Mouse (Mus musculus) urinary bladder, postnatal 10 days (tissue): Measurements from ENCODE around the gene Spaca4.

Experiments used
- DNase-seq: peaks from one replicate; pipeline ENCODE4 v3.0.0; 2022; ENCODE audit warnings: low spot score

Gene Spaca4

DNA sequence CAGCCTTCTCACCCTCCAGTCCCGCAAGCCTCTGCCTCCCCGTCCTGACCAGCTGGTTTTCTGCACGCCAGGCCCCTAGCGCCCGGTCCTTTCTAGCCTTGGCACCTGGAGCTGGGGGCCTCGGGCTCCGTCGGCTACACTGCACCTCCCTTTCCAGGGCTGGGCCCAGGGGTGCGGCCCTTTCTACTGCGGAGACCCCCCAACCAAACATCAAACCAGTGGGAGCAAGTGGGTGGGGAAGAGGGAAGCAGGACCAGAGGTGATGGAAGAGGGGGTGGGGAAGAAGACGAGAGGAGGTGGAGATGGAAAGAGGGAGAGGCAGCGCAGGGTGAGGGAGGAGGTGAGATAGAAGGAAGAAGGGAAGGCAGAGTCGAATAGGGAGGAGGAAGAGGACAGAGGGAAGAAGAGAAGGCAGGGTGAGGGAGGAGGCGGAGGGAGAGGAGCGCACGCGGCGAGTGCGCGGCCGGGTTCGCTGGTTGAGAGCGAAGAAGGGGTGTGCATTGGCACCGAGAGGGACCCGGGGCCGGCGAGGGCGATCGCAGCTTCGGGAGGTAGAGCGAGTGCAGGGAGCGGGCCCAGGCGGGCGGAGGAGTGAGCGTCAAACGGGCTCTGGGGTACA, 26.0 kb downstream of the Spaca4 start, which contains the start of gene Car11:
Gene Car11 (plus strand): TSS at position 321 of the 619 bp plus-strand sequence.
- no peak for DNase-seq

GRCm38 (mm10) chr7:45697894-45698293, 27.7 kb downstream of the Spaca4 start:
- DNase-seq = no peak

- DNase-seq = no peak
These were observed 30.5 kb downstream of the Spaca4 start for GRCm38 (mm10) chr7:45695098-45695497.

DNA sequence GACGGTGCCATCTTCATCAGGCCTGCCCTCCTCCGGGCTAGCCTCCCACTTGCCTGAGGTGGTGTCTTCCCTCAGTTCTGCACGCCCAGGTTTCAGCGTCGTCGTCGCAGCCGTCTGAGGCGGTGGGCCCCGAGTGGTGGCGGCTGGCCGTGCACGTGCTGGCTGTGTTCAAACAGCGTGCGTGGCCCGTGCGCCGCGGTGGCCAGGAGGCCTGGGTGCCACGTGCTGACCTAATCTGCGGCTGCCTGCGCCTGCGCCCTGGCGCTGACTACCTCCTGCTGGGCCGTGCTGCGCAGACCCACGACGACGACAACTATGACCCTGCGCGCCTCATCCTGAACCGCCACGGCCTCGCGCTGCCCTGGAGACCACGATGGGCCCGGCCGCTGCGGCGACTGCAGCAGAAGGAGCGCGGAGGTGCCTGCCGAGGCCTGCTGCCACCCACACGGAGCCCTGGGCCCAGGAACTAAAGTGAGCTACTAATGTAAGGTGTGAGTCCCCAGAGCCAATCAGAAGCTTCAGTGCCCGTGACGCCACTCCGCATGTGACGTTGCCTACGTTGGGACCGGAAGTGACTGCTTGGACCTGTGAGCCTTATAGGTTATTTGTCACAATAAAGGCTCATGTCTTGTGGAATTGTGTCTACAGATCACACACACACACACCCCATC, 31.6 kb downstream of the Spaca4 start, which contains the start of gene Sec1:
Gene Sec1 (minus strand): TSS at position 482 of the 671 bp plus-strand sequence.
- DNase-seq = no peak

DNA sequence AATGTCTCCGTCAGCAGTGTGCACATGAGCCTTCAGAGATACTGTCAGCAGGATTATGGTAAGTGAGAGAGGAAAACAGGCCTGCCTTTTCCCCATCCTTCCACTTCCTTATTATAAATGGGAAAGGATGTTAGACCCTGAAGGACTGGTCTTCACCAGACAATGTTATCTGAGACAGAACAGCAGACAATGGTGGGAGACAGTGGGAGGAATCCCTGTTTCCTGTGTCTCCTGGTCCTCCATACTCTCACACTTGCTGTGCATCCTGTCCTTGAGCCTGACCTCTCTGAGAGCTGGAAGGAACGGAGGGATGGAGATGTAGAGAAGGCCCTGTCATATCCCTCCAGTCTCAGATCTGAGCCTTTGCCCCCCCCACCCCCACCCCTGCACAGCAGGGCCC, 33.2 kb downstream of the Spaca4 start:
- DNase-seq = no peak

- DNase-seq = no peak
These were observed 35.8 kb downstream of the Spaca4 start for GRCm38 (mm10) chr7:45689800-45690199.

- no peak for DNase-seq
These were observed 36.5 kb downstream of the Spaca4 start for GRCm38 (mm10) chr7:45689099-45689498.

DNA sequence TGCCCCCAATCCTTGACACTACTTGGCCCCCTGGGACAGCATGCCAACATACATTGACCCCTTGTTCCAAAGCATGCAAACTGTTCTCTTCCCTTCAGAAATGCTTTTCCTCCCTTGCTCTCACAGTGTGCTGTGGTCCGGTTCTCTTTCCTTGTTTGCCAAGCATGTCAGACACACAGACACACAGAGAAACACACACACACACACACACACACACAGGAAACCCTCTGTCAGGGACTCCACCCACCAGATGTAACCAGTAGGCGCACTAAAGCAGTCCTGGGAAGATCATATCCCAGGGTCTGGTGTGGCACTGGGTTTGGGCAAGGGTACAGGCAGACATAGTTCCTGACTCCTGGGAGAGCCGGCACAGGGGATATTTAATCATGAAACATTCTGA, 38.8 kb downstream of the Spaca4 start:
- DNase-seq = no peak

DNA sequence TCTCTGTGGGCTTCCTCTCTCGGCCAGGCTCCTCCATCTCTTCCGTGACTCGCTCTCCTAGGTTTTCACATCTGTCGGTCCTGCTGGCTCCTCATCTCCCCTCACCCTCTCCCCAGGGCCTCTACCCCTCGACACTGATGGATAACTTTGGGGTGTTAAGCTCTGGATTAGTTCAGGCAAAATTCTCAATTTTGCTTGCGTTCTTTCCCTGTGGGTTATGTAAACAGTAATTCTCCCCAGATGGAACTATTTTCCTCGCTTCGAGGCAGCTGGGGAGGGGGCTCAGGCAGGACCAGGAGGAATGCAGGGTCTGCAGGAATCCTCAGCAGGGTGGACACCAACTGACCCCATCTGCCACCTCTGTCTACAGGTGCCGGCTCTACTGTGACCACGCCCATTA, 39.8 kb downstream of the Spaca4 start:
- DNase-seq = no peak

DNA sequence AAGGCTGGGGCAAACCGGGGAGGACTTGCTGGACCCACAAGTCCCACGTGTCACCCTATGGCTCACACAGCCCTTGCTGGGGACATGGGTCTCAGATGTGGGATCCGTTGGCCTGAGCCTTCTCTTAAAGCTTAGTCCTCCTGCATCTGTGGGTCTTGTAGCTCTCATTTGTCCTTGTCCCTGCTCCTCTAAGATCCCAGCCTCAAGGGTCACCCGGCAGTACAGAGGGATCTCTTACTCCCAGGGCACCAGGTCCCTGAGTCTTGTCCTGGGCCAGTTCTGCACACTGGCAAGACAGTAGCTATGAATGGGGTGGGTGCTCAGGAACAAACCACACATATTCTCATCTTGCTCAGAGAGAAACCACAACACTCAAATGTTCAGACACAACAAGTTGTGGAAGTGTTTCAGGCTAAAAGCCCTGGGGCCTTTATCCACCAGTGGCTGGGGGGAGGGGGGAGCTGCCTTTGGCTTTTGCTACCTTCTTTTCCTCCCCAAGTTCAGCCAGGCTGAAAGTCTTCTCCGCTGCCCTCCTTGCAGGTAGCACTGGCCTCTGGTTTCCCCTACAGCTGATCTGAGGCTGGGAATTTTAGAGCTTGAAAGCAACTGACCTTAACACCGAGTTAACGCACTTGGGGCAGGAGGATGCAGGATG, 42.1 kb downstream of the Spaca4 start, which contains the start of gene Ntn5:
Gene Ntn5 (plus strand): TSS at position 627 of the 655 bp plus-strand sequence.
- no peak for DNase-seq

GRCm38 (mm10) chr7:45682144-45683126, 43.2 kb downstream of the Spaca4 start:
- no peak for DNase-seq

GRCm38 (mm10) chr7:45681046-45681736, 44.4 kb downstream of the Spaca4 start:
- DNase-seq = no peak

DNA sequence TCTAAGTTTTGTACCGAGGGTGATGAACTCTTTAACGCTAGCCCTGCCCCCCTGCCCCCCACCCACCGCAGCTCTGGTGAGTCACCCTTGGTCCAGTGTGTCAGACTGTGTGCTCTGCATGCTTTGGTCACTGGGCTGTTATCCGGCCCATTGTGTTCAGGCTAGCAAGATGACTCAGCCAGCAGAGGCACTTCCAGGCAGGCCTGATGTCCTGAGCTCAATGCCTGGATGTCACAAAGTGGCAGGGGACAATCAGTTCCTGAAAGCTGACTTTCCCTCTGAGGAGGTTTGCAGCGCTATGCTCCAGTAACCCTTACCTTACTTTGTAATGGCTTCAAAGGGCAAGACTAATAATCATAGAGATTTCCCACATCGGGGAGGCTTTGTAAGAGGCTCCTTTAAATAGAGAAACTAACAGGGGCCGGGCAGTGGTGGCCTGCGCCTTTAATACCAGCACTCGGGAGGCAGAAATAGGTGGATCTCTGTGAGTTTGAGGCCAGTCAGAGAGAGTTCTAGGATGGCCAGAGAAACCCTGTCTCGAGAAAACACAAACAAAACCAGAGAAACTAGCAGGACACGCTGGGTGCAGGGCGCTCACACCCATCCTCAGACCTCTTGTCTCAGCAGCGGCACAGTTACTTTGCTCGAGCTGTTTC, 45.5 kb downstream of the Spaca4 start:
- no peak for DNase-seq

GRCm38 (mm10) chr7:45678513-45678912, 47.1 kb downstream of the Spaca4 start:
- DNase-seq = no peak

DNA sequence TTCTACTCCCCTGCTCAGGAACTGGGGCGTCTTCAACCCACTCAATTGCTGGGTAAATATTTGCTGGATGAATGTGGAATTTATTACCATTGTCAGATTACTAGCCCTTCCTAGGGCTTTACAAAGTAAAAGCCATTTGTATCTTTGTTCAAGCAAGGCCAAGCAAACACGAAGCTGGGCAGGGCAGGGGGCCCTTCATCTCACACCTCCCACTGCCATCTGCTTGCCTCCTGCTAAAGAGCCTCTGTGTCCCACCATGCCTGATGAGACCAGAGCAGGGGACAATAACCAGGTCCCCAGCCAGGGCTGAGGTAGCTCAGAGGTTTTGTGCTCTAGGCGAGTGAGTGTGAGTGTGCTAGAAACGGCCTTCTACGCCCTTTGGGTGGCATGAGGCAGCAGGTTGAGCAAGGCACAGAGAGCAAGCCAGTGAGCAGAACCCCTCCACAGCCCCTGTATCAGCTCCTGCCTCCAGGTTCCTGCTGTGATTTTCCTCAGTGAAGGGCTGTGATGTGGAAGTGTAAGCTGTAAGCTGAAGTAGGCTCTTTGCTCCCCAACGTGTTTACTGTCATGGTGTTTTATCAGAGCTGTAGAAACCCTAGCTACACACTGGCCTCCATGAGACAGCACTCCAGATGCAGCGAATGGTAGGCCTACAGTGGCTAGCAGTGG, 47.9 kb downstream of the Spaca4 start:
- no peak for DNase-seq
